Mouse (Mus musculus): Measurements from ENCODE around the gene Trmt10c. TPM values are rescaled to one million over a fixed set of nuclear protein-coding genes. Genes with fewer than 3 reads are reported as not detected.

Gene Trmt10c
- total RNA-seq, 2 experiments from 2014 or later = 10.3 to 11.4 TPM

DNA sequence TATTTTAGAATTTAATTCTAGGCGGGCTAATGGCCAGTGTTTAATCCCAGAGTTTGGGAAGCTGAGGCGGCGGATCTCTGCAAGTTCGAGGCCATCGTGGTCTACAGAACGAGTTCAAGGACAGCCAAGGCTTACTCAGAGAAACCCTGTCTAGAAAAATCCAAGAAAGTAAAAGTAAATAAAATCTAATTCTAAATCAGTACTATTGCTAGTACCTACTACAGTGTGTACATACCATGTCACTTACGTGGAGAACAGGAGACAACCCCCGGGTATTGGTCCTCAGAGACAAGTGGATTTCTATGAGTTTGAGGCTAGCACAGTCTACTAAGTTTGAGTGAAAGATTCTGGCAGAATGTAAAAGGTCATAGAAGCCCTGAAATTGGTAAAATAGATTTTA is 471 bp upstream of the Trmt10c start:
- DNase-seq = no peak

DNA sequence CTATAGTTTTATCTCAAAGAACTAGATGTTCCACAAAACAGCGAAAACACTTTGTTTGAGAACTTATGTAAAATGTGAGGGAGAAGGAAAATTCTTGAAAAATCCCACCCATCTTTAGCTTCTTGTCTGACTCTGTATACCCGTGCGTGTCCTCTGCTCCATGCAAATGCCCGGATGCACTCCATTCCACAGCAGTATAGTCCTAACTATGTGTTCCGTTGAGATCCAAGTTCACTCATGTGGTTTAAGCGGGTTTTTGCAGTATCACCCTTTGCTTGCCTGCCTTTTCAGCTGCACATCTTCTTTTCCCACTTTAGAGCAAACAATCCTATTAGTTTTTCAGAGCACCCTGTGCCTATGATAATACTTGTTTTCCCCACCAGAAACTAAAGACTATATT is 1.1 kb downstream of the Trmt10c start:
- no peak for DNase-seq

DNA sequence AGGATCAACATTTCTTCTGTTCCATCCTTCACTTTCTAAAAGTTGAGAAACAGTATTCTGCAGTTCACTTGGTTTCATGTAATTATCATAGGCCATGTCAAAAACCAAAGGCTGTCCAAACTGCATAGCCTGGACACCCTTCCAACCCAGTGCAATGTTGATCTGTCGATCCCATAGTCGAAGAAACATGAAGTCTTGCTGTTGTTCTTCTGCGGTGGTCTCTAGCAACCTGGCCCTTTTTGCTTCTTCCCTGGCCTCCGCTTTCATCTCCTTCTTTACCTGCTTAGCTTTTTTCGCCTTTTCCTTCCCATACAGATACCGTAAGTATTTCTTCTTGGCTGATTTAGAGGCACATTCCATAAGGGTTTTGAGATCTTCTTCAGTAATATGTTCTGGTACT is 3.1 kb downstream of the Trmt10c start:
- DNase-seq = no peak

DNA sequence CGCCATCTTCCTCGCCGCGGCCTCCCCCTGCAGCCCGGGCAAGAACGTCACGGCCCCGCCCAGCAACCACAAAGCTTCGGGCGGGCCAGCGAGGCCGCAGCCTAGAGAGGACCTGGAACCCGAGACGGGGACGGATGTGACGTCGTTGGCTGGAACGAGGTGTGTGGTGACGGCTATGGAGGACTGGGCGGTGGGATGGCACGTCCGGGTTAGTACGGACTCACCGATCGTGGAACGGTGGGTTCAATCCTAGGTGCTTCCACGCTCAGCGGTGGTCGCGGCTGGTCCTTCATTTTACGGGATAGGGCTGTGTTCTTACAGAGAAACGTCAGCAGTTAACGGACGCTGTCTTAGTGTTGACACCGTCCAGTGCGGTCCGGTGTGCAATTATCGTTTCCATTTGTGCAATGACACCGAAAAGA is 7.9 kb downstream of the Trmt10c start, which contains the start of gene Pcnp:
TSS of gene Pcnp (minus strand) at position 79 of the 422 bp plus-strand sequence.
- peak; percentile 98 to 99 for DNase-seq

DNA sequence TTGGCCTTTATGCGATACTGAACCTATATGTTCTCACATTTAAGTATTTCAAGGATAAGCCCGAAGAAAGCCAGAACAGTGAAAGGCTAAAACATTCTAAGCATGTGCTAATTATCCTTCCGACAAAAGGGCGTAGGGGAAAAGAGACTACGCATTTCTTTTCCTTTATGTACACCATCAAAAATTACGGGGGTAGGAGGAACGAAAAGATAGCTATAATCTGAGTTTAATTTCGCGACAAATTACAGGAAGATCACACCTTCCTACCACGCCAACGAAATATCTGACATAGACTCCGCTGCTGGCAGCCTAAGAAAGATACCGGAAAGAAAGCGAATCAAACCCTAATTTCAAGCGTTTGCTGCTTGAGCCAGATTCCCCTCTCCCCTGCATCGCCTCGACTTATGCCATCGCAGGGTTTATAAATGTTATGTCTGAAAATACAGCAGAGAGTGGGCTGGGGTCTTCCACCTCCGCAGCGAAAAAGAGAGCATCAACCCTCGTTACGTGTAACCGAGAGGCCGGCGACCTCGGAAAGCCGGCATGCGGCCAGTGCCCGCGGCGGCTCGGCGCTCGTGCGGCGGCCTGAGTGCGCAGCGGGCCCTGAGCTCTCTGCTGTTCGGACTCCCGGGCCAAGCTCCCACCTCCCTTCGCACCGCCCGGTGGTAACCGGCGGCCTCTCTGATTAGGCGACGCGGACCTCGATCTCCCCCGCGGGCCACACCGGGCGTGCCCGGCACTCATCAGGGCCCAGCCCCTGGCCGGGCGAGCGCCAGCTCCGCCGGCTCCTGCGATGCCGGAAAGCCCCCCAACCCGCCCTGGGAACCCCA is 8.7 kb downstream of the Trmt10c start:
- DNase-seq = no peak

DNA sequence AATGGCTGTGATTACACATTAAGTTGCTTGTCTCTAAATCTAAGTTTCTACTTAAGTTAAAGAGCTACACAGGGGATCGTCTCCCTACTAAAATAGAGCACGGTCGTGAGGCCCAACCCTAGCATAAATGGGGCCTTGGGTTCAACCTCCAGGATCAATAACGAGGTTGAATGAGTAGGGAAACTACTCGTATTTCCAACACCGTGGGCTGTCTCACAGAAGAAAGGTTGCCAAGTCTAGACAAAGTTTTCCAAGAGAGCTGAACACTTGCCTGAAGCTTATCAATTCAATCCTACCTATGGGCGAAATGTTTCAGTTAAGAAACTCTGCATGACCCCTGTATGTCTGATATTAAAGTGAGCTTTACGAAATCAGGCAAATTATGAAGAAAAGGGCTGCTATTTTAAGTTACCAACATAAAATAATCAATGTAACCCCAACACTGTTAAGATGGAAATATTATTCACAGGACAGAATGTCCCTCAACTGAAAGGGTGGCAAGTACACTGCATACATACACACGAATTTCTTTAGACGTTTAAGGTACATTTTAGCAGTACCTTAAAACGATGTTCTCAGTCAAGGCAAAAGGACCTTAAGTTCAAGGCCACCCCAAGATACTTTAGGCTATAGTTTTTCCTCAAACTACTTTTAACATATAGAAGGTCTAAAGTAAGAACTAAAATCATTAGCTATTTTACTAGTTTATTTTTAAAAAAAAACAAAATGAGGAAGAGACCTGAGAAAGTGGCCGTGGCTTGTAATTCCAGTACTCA is 9.6 kb downstream of the Trmt10c start:
- no peak for DNase-seq

DNA sequence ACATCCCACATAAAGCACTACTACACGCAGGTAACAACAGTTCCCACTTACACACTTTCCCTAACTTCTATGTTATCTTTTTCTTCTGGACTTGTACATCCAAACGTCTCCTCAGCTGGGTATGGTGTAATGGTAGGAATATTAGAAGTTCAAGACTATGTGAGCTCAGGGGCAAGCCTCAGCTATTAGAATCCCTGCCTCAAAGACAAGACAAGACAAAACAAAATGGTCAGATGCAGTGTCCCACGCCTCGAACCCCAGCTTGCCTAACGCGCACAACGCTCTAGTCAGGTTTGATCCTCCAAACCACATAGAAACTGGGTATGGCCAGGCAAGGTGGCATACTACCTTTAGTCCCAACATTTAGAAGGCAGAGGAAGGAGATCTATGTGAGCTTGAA is 18.0 kb downstream of the Trmt10c start:
- DNase-seq = no peak

DNA sequence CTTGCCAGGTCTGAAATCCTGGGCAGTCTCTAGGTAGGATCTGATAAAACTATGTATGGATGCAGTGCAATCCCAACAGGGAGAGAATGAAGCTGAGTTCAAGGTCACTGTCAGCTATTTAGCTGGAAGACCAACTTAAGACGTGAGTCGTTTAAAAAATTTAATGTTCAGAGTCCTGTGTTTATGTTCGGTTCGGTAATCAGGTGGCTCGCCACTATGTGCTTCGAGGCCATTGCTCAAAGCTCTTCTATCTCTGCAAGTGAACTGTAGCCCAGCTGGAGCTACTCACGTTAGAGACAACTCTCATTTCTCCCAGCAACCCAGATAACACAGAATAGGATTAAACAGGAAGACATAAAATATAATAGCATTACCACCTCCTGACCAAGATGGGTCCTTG is 23.5 kb downstream of the Trmt10c start:
- DNase-seq = no peak

DNA sequence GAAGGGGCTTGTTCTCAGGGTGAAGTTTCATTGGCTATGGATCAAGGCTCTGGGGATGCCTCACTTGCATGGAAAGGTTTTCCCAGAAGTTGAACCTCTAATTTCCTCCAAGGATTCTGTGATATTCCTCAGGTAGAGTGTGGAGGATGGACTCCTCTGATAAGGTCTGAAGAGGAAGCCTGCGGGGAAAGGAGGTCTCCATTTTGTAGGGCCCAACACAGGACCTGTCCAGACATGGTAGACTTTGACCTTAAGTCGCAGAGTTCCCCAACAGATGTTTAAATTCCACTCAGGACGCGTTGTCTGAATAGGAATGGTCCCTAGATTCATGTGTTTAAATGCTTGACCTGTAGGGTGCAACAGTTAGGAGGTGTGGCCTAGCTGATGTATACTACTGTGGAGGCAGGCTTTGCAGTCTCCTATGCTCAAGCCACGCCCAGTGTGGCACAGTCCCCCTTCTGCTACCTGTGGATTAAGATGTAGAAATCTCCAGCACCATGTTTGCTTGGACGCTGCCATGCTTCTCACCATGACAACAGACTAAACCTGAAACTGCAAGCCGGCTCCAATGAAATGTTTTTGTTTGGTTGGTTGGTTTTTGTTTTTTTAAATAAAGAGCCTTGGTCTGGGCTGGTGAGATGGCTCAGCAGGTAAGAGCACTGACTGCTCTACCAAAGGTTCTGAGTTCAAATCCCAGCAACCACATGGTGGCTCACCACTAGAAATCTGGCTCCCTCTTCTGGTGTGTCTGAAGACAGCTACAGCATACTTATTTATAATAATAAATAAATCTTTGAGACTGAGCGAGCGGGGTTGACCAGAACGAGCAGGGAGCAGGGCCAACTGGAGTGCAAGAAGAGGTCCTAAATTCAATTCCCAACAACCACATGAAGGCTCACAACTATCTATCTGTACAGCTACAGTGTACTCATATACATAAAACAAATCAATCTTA is 24.6 kb downstream of the Trmt10c start:
- no peak for DNase-seq

DNA sequence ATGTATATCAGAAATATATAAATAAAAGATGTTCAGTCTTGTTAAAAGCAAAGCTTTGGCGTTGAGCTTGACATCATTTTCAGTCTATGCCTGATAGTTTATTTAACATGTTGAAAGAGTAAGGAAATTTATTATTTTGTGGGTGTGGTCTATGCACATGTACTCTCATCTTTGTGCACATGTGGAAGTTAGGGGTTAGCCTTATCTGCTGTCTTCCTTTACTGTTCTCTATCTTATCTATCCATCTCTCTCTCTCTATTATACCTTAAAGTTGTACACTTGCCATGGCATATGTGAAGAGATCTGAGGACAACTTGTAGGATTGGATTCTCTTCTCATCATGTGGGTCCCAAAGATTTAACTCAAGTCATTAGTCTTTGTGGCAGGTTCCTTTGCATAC is 28.8 kb downstream of the Trmt10c start:
- DNase-seq = no peak

DNA sequence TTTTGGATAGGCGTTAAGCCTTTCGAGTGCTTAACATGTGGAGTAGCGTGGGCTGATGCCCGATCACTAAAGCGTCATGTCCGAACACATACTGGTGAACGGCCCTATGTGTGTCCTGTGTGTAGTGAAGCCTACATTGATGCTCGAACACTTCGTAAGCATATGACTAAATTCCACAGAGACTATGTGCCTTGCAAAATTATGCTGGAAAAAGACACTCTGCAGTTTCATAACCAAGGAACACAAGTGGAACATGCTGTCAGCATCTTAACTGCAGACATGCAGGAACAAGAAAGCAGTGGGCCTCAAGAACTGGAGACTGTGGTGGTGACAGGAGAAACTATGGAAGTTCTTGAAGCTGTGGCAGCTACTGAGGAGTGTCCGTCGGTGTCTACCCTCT is 30.8 kb downstream of the Trmt10c start:
- DNase-seq = no peak

DNA sequence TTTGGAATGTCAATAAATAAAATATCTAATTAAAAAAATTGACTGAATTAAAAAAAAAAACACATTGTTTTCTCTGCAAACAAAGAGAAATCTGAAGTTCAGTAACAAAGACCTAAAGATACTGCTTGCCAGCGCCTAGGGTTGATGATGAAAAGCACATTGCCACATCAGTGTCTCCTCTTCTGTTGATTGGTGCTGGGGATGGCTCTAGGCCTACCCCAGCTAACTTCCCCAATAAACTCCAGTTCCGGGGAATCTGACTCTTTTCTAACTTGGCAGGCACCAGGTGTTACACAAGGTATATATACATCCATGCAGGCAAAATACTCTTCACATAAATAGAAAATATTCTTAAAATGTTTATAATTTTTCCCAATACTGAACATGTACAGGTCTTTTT is 43.4 kb downstream of the Trmt10c start:
- no peak for DNase-seq

DNA sequence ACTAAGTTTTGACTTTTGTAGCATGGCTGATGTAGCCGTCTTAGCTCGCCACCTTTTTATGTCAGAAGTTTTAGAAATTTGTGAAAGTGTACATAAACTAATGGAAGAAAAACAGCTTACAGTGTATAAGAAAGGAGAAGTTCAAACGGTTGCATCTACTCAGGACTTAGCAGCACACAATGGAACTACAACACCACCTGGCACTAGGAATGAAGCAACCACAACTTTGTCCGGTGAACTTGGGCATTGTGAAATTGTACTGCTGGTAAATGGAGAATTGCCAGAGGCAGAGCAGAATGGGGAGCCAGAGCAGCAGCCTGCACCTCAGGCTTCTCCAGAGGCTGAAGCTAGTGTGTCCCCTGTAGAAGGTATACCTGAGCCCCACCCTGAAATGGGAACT is 47.3 kb downstream of the Trmt10c start:
- DNase-seq = no peak

DNA sequence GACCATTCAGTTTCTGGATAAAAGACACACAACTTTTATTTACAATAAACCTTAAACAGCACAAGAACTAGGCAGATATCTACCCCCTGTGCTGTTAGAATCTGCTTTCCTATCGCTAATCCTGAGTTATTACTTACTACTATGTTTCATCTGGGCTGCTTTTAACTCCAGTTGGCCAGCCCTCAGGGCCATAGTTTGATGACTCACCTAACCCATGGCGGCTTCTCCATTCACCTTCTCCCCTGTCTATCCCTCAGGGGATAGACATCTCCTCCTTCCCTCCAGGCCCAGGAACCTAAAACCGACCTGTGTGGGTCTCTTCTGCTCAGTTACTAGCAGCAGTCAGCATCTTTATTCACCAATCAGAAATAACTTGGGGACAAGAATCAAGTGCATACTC is 51.6 kb downstream of the Trmt10c start:
- no peak for DNase-seq

Small RNAs within 50 kb of the gene (microRNA-seq; reads per million reads assigned to microRNA genes)
- 0 reads per million in 2 experiments for gene Gm24047

Other genes with a start within 250 kb of the Trmt10c start
- 1 to 10 TPM; 6.1 to 6.5 TPM for gene Nfkbiz, start 198.9 kb downstream of the Trmt10c start, total RNA-seq (2021)
- gene Nxpe3, start 142.5 kb downstream of the Trmt10c start, total RNA-seq (2021) = 10 to 100 TPM; 11.7 to 12.0 TPM
- 10 to 100 TPM; 17.2 to 17.4 TPM for gene Cep97, start 103.0 kb downstream of the Trmt10c start, total RNA-seq (2021)
- 100 to 1,000 TPM; 392 to 411 TPM for gene Rpl24, start 71.5 kb downstream of the Trmt10c start, total RNA-seq (2021)
- 10 to 100 TPM; 50.3 to 52.2 TPM for gene Zbtb11, start 63.9 kb downstream of the Trmt10c start, total RNA-seq (2021)
- gene Pcnp, start 8.1 kb downstream of the Trmt10c start, total RNA-seq (2021) = 100 to 1,000 TPM; 153 to 157 TPM
- gene Senp7, start 10.5 kb upstream of the Trmt10c start, total RNA-seq (2021) = 10 to 100 TPM; 50.3 to 51.2 TPM
- 1 to 10 TPM in 1 of 2 experiments, under 1 TPM in 1; 0.83 to 1.8 TPM for gene Impg2, start 166.5 kb upstream of the Trmt10c start, total RNA-seq (2021)